Mouse (Mus musculus) adrenal gland, adult 18-20 months (tissue): ENCODE measurements at regions not wholly inside any gene's neighbourhood (a gene's known extent, or its start where the extent isn't known, plus 50 kb on each side); places are given as distances from the start of the nearest gene placed in this dataset.
A peak's percentile ranks its signal among the peaks of the same experiment; 100 is the strongest.

ENCODE experiments used
- DNase-seq, 2 experiments: peaks; one replicate each; pipeline ENCODE4 v3.0.0; 2021 to 2022; ENCODE audit warnings: low spot score in 2 of 2

DNA sequence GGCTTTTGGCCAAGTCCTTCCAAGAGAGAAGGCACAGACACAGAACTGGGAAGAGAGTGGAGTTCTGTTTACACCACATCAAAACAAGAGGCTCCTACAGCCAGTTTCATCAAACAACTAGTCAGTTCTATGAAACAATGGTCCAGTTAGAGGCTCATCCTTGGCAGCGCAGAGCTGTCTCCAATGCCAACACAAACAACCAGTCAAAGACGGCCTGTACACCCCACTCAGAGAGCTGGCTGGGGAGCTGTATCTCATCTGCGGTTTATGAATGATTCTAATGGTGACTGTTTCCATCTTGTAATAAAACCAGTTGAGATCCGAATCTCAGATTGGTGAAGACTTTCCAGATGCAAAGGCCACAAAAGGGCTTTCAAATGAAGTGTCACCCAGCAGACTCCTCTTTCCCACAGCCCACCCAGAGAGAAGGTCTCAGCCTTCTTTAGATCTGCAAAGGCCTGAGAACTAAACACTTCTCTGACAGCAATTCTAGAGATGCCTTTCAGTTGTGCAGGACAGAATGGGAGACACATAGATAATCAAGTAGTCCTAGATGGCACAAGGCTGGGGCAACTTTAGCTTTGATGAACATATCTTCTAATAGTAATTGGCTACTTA is 343.1 kb upstream of the Rasgrp1 start:
- DNase-seq = no peak

DNA sequence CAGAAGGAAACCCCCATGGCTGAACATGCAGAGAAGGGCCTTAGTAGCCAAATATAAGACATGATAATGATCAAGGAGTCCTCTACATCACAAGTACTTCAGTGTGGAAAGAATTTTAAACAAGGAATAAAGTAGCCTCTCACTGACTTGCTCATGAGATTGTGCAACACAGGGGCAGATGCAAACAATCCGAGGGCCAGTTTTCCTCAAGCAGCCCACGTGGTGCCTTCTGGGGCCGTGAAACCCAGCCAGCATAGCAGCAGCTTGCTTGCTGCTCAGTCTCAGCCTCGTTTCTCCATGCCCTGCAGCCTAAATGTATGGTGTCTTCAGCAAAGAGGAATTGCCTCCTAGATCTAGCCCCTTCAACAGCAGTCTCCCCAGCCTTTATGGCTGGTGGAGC is 350.7 kb upstream of the Rasgrp1 start:
- DNase-seq = no peak

DNA sequence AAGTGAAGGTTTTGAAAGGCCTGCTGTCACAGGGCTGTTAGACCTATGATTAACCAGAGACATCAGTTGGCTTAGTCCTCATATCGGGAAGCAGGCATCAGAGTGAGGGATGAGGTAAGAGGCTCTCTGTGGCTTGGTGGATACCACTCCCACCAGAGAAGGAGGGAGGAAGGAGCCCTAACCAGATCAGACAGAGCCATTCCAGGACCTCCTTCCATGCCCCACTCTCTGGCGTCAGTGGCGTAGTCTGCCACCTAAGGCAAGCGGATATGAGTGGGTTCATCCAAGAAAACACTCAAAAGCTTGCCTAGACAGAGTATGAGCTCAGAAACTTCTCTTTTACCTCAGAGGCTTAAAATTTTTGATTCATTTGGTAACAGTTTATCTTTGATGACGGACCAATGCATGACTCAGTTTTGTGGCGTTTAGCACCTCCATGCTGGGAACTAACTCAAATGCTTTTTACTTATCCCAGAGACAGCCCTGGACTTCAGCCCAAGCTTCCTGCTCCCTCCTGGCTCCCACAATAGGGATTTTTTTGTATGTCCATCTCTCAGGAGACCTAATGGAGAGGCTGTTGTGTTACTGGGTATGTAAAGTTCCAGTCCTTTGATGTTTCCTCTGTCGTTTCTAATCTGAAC is 367.5 kb upstream of the Rasgrp1 start:
- no peak for DNase-seq

DNA sequence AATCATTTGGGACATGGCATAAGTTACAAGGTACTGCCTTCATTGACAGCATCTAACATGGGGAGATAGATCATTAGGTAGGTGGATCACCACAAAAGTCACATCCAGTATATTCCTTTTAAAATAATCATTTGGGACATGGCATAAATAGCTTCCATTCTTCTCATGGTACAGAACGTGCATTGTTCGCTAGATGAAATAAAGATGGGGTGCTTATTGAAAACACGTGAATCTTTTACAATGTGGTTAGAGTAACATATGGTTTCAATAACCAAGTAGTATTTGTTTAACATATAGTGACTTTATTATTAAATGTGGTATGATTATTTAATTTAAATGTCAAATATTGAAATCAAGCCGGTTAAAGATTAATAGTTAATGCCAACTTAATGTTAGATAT is 381.3 kb upstream of the Rasgrp1 start:
- DNase-seq = no peak

DNA sequence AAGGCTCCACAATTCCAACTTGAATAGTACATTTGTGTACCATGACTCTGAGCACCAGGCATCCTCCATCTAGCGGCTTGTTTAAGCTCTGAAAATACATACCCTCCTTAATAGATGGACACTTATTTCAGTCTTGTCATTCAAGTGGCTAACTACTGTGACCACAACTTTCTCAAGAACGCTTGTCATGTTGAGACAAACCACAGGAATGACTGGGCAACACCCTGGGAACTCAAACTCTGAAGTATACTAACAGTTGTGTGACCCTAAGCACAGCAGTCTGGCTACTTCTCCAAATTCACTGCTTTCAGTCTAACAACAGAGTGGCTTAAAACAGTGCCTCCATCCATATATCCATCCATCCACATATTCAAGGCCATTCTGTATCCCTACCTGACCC is 380.4 kb upstream of the Thbs1 start:
- no peak for DNase-seq

DNA sequence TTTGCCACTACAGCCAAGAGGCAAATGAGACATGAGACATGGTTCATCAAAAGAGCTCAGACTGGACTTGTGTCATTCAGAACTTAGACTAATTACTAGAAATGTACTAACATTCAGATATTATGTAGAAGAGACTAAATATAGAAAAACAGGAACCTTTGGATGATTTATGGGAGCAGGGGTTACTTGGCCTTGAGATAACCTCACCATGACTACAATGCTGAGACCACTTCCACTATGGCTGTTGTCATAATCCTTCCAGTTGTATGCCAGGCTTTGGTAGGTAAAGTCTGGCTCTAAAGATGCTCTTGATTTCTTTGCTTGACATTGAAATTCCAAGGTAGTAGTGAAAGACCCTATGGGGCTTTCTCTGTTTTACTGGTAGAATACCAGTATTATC is 369.3 kb upstream of the Thbs1 start:
- no peak for DNase-seq

DNA sequence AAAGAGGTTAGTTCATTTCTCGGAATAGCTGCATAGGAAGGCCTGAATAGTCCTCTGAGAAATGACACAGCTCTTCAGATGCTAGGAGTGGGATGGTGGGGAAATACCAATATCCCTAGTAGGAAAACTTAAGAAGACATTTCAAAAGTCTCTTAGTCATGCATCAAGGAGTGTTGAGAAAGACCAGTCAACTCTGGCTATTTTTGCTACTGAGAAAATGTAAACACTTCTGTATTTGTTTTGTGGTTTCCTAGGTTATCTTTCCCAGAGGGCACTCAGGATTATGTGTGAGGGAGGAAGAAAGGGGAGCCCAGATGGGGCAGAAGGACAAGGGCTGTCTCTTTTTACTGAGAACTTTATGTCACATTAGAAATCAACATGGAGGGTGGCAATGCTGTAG is 367.8 kb upstream of the Thbs1 start:
- DNase-seq = no peak

DNA sequence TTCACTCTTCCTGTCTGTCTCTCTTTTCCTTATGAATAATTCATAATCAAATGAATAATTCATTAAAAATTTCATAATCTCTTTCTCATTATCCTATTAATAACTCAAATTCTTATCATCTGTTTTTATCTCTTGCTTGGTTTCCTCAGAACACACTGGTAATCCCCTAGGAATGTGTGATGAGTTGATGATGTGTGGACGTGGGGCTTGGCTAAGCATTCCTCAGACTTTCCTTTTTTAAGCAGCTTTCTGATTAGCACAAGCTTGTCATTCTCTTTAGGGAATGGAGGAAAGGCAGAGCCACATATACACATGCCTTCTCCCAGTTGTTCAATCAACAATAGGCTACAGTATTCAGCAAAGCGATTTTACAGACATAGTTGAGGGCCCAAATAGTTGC is 365.9 kb upstream of the Thbs1 start:
- DNase-seq = no peak

DNA sequence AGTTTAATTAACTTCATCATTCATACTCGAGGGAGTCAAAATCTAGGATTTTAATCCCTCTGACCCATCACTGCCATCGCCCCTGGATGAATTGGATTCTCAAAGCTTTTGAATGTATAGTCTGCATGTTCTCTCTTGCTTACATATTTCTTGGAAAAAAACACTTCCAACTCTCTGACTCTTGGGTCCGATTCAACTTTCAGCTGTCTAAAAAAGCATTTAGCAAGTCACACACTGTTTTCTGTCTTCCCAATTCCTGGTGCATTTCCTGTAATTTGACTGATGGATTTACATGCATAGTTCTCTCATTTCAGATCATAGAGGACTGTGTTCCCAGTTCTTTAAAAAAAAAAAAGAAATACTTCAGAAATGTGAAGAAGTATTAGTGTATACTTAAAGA is 364.5 kb upstream of the Thbs1 start:
- DNase-seq = no peak

DNA sequence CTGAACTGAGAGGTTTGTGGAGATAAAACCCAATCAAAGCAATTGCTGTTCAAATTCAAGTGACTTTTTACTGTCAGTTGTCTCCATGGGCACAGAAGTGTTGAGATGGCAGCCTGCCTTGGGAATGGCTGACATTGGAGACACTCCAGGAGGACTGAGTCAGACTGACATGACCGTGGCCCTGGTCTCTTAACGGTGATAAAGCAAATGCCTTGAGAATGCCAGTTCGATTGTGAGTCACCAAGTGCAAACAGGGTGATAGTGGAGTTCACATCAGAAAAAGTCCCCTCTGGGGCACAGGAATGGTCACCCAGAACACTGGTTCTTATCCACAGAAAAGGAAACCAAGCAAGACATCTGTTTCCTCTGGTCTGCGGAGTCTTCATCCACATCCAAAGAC is 362.8 kb upstream of the Thbs1 start:
- peak; percentile 39 to 63 for DNase-seq

DNA sequence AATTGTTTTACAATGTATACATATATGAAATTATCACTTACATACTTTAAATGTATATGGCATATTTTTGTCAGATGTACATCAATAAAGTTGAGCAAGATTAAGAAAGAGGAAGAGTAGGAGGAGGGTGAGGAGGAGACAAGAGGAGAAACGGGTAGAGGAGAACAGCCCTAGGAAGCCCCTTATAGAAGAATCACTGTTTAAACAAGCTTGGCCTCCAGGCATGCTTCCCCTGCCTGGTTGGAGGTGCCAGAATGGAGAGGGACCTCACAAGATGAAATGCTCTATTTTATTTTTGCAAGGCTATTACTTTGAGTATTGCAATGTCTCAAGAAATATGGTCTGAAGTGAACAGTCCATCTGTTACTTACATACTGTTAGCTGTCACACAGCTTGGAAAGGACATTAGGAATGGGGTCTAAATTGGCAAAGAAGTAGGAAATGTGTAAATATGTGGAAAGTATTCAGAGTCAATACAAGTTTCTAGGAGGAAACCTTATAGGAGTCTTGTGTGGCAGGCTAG is 352.1 kb upstream of the Thbs1 start:
- no peak for DNase-seq

DNA sequence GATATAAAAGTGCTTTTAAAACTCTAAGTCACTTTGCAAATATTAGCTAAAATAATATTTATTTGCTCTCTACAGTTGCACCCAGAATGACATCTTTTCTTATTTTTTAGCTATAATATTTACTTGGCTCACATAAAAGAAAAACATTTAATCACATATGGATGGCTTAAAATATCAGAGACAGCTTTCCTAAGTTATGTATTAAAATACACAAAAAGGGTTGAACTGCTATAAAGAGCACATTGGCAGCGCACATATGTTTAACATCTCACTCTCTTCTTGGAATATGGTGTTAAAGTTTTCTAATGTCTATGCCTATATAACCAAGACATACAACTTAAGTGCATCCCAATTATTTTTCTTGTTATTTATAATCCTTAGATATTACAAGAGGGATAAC is 348.0 kb upstream of the Thbs1 start:
- no peak for DNase-seq

DNA sequence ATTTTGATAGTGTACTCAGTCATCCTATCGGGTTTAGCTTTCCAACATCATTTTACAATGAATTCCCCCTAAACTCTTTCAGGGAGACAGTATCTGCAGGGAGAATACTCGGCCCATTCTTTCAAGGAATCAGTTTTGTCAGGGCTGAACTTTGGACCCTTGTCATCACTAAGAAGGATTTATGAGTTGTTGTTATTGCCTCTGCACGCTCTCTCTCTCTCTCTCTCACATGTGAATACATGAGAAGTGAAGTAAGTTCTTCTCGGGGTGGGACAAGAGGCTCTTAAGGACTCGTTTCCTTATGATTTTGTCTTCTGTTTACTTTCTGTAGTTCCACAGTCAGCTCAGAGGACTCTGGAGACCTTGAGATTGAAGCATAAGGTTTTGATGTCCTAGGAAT is 346.1 kb upstream of the Thbs1 start:
- no peak for DNase-seq

DNA sequence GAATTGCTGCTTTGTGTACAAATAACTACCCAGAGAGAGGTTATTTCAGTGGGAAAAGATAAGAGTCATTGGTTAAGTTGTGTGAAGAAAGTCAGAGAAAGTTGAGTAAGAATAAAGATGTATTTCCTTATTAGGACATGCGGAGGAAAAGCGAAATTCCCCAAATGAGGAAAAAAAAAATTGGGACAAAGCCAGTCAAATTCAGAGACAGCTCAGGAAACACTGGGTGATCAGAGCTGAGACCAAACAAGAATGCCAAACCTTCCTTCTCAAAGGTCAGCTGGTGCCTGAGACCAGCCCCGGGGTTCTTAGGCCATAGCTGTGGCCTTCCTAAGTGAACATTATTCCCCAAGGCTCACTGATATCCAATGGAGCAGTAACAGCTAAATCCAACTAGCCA is 345.2 kb upstream of the Thbs1 start:
- DNase-seq = no peak

DNA sequence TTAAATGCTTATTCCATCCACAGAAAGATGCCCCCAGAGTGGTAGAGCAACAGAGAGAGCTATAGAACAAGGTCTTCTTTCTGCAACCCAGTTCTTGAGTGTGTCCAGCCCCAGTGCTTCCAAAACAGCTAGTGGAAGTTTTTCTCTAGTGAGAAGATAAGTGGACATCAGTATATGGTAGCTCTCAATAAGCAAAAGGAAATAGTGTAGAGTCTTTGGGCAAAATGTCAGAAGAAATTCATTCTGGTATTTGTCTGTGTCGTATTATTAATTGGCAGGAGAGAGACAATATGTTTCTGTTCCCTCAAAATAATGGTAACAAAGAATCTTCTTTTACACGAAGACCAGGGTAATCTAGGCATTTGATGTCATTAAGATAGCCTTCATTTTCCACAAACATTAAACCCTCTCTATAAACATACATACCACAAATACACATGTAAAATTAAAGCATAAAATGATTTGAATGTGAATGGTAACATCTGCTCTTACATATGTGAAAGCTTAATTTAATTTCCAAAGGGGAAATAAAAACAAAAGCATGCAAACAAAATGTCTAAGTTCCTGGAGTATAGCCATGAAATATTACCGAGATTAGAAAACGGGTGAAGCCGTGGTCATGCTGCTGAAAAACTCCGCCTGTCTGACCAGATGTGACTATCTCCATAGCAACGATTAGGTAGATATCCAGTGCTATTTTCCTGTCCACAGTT is 342.1 kb upstream of the Thbs1 start:
- no peak for DNase-seq

DNA sequence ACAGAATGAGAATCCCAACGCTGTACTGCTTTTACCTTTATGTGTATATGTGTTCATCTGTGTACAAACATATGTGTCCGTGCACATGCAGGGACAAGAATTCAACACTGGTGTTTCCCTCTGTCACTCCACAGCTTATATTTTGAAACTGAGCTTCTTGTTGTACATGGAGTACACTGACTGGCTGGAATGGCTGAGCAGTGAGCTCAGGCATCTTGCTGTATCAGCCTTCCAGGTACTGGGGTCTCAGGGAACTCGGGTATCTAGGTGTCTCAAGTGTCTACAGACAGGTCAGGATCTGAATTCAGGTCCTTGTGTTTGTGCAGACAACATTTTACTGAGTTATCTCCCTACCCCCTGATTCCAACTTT is 341.6 kb upstream of the Thbs1 start:
- DNase-seq = no peak

DNA sequence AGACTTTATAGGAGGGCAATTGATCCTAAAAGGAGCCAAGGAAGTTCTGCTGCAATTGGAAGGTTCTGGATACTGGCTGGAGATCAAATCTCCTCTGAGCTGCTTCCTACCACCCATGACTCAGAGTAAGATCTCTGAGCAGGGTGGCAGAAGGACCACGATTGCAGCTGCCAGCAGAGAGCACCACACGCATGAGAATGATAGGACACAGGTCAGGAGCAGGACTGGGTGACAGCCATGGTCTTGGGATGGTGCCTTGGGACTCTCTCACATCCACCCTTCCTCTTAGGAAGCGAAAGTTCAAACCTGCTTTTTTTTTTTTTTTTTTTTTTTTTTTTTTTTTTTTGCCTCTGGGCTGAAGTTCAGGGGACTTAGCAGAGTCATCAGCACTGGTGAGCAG is 331.4 kb upstream of the Thbs1 start:
- DNase-seq = no peak

DNA sequence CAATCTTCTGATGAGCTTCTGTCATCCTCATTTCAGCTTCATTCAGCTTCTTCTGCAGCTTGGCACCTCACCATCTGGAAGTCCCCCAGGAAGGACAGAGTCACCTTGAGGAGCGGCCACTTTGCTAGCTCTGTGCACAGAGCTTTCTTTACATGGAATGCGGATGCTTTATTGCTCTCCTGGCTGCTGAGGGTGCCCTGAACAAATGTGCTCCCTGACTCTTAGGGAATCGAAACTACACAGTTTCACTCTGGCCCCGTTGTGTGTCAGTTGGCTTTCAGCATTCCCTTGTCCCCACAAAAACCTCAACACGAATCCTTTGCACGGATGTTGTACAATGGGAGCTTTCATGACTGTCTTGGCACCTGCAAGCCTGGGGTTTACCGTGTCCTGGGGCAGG is 330.9 kb upstream of the Thbs1 start:
- no peak for DNase-seq

DNA sequence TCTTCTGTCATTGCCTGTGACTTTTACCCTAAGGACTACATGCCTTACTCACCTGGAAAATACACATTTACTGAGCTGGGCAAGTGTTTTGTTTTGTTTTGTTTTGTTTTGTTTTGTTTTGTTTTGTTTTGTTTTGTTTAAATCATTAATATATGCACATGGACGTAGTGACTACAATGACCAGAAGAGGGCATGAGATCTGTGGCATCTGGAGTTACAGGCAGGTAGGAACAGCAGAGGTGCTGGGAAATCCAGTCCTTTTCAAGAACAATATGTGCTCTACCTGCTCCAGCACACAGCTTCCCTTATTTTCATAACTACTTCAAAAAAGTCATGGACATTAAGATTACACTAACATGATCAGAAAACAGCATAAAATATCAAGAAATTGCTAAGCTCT is 324.4 kb upstream of the Thbs1 start:
- no peak for DNase-seq

DNA sequence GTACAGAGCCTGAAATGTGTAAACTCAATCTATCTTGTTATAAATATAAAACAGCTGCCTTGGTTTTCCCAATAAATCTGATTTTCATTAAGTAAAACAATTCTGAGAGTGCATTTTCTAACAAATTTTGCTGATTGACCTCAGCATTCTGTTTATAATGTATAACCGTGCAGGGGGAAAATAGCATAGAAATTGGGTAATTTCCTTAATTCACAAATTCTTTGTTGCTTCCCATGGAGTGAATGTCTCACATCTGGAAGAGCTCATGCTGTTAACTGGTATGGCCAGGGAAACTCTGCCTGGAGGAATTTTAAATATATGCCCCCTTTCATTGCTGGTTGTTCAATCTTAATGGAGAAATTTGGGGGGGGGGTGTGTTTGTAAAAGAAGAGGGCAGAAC is 317.4 kb upstream of the Thbs1 start:
- DNase-seq = no peak

DNA sequence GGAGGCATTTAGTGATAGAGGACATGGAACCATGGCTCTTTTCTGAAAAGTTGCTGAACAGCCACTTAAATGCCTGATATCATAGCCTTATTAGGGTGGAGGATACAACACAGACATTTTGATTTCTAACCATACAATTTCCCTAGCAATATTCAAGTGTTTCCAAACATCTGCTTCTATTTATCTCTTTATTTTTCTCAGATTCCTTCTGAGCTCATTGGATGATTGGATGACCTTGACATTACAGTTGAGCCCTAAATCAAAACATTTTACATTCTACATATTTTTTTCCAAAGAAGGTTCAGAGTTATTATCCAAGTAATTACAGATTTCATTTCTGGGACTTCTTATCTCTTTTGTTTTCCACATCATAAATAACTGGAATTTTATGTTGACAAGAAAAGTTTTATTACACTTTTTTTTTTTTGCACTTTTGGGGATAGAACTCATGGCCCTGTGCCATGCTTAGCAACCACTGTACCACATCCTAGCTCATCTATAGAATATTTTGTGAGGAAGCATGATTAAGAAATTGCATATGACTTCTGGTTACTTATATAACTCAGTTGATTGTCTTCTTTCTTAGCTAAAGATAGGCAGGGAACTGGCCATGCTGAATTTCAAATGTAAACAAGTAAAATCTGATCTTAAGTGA is 309.6 kb upstream of the Thbs1 start:
- DNase-seq = no peak

DNA sequence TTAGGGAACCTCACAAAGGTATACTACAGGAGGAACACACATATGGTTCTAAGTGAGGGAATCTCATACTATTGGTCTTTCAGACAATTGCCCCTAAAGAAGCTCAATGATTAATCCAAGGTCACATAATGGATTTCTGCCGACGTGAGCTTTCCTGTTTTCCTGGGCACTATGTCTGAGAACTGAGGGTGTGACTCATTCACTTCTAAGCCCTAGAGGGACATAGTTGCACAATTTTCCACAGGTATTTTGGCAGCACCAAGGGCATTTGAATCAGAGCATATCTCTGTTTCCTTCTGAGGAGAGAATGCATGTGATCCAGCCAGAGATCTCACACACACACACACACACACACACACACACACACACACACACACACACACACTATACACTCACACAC is 309.0 kb upstream of the Thbs1 start:
- DNase-seq = no peak
